Mouse (Mus musculus): ENCODE data around the gene Il18rap. TPM values are rescaled to one million over a fixed set of nuclear protein-coding genes. Genes with fewer than 3 reads are reported as not detected.

The Il18rap gene
- polyA plus RNA-seq, 1 experiment: 0.03 TPM

DNA sequence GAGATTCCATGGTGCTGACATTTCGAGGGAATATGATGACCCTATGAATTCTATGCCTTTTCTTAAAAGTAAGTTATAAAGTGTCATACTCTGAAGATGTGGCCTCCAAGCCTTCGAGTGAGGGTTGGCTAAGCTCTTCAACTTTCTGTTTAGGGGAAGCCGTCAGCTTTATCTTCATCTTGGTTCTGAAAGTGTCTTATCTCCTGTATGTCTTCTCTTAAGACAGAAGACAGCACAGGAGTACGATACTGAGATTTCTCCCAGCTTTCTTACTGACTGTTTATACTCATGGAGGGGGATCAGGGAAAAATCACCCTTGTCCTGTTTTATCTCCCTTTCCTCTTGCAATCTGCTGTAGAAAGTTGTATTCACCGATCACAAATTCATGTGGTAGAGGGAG, 40.8 kb upstream of the Il18rap start:
- Histone ChIP-seq H3K4me3 (replicated peaks; ENCODE audit: insufficient read depth, low read depth, low read length) (no peak overlapping the region), H3K27ac (ENCODE audit: insufficient read depth, low read length) (no peak overlapping the region), H3K27me3 (ENCODE audit: control insufficient read depth, insufficient read depth, low read length) (no peaks in the 10 kb centered on the region), H3K4me1 (ENCODE audit: control insufficient read depth, insufficient read depth, low read length) (no peaks in the 10 kb centered on the region)
- WGBS: 87% methylated on average over 5 of the region's 5 CpGs
- DNase-seq: no peak
- no peak for TF ChIP-seq POLR2A (IDR thresholded peaks at IDR 0.05; ENCODE audit: borderline replicate concordance, insufficient read depth, low read length)
- no peak for TF ChIP-seq CTCF (IDR thresholded peaks at IDR 0.05; ENCODE audit: borderline replicate concordance, insufficient read depth, low read depth, low read length)

DNA sequence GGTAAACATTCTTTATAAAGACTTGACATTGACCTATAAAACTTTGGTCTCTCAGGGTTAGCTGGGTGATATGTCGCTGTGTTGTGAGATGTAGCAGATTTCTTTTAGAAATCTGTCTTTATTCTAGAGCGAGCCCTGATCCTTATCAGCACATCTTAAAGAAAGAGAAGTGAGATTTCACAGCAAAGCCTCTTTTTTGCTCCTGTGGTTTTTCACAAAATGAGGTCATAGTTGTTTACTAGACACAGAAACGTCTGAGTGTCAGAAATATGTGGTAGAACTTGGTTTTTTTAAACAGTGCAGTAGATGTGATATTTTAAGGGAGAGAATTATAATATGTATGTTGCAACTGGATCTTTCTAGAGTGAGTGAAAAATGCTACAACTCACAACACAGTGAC, 39.5 kb upstream of the Il18rap start:
- 66% methylated on average over 3 of the region's 3 CpGs for whole genome bisulfite sequencing
- H3K27ac ChIP-seq (ENCODE audit: insufficient read depth, low read length): no peak overlapping the region
- no peak for DNase-seq
- no peaks in the 10 kb centered on the region for H3K4me1 ChIP-seq (ENCODE audit: control insufficient read depth, insufficient read depth, low read length)
- no peak for TF ChIP-seq CTCF (IDR thresholded peaks at IDR 0.05; ENCODE audit: borderline replicate concordance, insufficient read depth, low read depth, low read length)
- TF ChIP-seq POLR2A (IDR thresholded peaks at IDR 0.05; ENCODE audit: borderline replicate concordance, insufficient read depth, low read length): no peak
- H3K27me3 ChIP-seq (ENCODE audit: control insufficient read depth, insufficient read depth, low read length): no peaks in the 10 kb centered on the region
- no peak overlapping the region for H3K4me3 ChIP-seq (replicated peaks; ENCODE audit: insufficient read depth, low read depth, low read length)

DNA sequence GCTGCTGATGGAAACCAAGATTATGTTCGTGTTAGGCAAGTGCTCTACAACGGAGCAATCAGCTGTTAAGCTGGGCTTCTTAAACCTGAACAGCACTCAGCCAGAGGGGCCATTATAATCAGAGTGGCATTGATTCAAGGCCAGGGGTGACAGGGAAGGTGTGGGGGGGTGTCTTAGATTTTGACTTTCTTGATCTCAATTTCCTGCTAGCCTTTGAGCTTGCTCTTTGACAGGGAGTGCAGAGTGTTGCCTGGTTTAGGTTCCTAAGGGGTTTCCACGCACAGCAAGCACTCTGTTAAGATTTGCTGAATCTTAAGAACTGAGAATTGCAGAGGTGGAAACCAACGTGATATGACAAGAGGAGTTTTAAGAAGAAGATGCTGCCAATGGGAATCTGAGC, 38.4 kb upstream of the Il18rap start:
- 59% methylated on average over 4 of the region's 4 CpGs for WGBS
- no peak for TF ChIP-seq CTCF (IDR thresholded peaks at IDR 0.05; ENCODE audit: borderline replicate concordance, insufficient read depth, low read depth, low read length)
- no peak for TF ChIP-seq POLR2A (IDR thresholded peaks at IDR 0.05; ENCODE audit: borderline replicate concordance, insufficient read depth, low read length)
- DNase-seq: no peak
- Histone ChIP-seq H3K27ac (ENCODE audit: insufficient read depth, low read length) (no peak overlapping the region), H3K4me3 (replicated peaks; ENCODE audit: insufficient read depth, low read depth, low read length) (no peak overlapping the region), H3K4me1 (ENCODE audit: control insufficient read depth, insufficient read depth, low read length) (no peaks in the 10 kb centered on the region), H3K27me3 (ENCODE audit: control insufficient read depth, insufficient read depth, low read length) (no peaks in the 10 kb centered on the region)

DNA sequence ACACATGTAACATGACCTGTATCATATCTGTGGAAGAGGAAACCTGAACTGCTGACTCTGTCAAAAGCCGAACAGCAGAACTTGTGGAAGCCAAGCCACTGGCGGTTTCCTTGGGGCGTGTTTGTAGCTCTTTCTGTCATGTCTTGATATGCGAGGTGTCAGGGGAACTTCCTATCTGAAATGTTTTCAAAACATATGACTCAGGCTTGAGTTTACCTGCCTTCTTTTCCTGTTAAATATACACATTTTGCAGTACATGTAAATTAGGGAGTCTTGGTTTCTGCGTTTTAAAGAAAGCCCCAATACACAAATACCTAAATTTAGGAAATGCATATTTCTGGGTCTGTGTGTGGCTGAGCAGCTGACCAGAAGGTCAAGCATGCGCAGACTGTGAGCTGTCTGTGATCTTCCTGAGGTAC, 35.6 kb upstream of the Il18rap start:
- 86% methylated on average over 6 of the region's 6 CpGs for WGBS
- no peak overlapping the region for H3K4me3 ChIP-seq (replicated peaks; ENCODE audit: insufficient read depth, low read depth, low read length)
- no peaks in the 10 kb centered on the region for H3K27me3 ChIP-seq (ENCODE audit: control insufficient read depth, insufficient read depth, low read length)
- TF ChIP-seq CTCF (IDR thresholded peaks at IDR 0.05; ENCODE audit: borderline replicate concordance, insufficient read depth, low read depth, low read length) (no peak), POLR2A (IDR thresholded peaks at IDR 0.05; ENCODE audit: borderline replicate concordance, insufficient read depth, low read length) (no peak)
- no peak for DNase-seq
- no peaks in the 10 kb centered on the region for H3K4me1 ChIP-seq (ENCODE audit: control insufficient read depth, insufficient read depth, low read length)
- no peak overlapping the region for H3K27ac ChIP-seq (ENCODE audit: insufficient read depth, low read length)

DNA sequence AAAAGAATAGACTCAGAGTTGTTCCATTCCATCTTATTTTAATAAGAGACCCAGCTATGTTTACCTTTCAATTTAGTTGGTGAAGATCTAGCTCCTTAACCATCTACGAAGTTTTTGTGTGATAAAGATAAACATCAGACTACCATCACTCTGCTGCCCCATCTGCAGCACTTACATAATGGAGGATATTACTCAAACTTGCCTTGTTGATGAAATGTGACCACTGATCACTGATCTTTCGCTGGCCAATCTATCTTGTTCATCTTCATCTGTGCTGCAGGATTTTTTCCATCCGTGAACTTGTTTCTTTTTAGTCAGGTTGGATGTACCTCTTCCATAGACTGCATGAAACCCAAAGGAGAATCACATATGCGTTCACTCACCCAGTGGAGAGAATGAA, 20.6 kb upstream of the Il18rap start:
- no peak overlapping the region for H3K27ac ChIP-seq (ENCODE audit: insufficient read depth, low read length)
- TF ChIP-seq POLR2A (IDR thresholded peaks at IDR 0.05; ENCODE audit: borderline replicate concordance, insufficient read depth, low read length) (no peak), CTCF (IDR thresholded peaks at IDR 0.05; ENCODE audit: borderline replicate concordance, insufficient read depth, low read depth, low read length) (no peak)
- H3K27me3 ChIP-seq (ENCODE audit: control insufficient read depth, insufficient read depth, low read length): no peaks in the 10 kb centered on the region
- no peaks in the 10 kb centered on the region for H3K4me1 ChIP-seq (ENCODE audit: control insufficient read depth, insufficient read depth, low read length)
- DNase-seq: no peak
- 89% methylated on average over 4 of the region's 4 CpGs for WGBS
- H3K4me3 ChIP-seq (replicated peaks; ENCODE audit: insufficient read depth, low read depth, low read length): no peak overlapping the region

DNA sequence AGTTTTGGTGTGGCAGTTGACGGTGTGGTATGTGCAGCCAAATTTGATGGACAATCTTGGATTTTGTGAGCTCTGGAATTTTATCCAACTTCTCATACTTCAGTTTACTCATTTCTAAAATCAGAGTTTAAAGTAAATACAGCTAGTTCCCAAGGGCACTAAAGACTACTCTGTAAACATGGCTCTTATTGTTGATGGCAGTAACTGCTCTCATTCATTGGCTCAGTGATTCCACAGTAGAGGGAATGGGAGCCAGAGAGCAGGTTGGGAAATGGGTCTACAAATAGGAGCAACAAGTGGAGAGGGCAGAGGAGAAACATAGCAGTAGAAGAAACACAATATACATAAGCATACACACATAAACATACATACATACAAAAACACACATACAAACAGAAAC, 15.5 kb upstream of the Il18rap start:
- no peak for TF ChIP-seq CTCF (IDR thresholded peaks at IDR 0.05; ENCODE audit: borderline replicate concordance, insufficient read depth, low read depth, low read length)
- TF ChIP-seq POLR2A (IDR thresholded peaks at IDR 0.05; ENCODE audit: borderline replicate concordance, insufficient read depth, low read length): no peak
- DNase-seq: no peak
- Histone ChIP-seq H3K27ac (ENCODE audit: insufficient read depth, low read length) (no peak overlapping the region), H3K4me3 (replicated peaks; ENCODE audit: insufficient read depth, low read depth, low read length) (no peak overlapping the region), H3K4me1 (ENCODE audit: control insufficient read depth, insufficient read depth, low read length) (no peaks in the 10 kb centered on the region), H3K27me3 (ENCODE audit: control insufficient read depth, insufficient read depth, low read length) (no peaks in the 10 kb centered on the region)
- 96% methylated on average over 1 of the region's 1 CpGs for WGBS

DNA sequence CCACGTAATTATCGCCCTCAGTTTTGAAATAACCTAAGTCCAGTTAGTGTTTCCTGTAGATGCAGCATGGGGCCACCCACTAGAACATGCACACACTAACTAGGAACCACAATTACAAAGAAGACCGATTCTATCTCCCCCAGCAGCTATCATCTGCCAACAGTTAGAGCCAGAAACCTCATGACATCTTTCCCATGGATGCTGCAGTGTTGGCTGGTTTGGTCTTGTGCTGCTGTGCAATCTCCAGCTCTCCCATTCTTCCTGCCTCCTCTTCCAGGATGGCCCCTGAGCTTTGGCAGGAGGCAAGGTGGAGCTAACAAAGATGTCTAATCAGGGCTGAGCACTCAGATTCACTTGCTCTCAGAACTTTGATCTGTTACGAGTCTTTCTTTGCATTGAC, 14.0 kb upstream of the Il18rap start:
- DNase-seq: no peak
- H3K4me1 ChIP-seq (ENCODE audit: control insufficient read depth, insufficient read depth, low read length): no peaks in the 10 kb centered on the region
- no peaks in the 10 kb centered on the region for H3K27me3 ChIP-seq (ENCODE audit: control insufficient read depth, insufficient read depth, low read length)
- no peak for TF ChIP-seq POLR2A (IDR thresholded peaks at IDR 0.05; ENCODE audit: borderline replicate concordance, insufficient read depth, low read length)
- no peak for TF ChIP-seq CTCF (IDR thresholded peaks at IDR 0.05; ENCODE audit: borderline replicate concordance, insufficient read depth, low read depth, low read length)
- no peak overlapping the region for H3K4me3 ChIP-seq (replicated peaks; ENCODE audit: insufficient read depth, low read depth, low read length)
- no peak overlapping the region for H3K27ac ChIP-seq (ENCODE audit: insufficient read depth, low read length)
- WGBS: 87% methylated on average over 4 of the region's 4 CpGs

DNA sequence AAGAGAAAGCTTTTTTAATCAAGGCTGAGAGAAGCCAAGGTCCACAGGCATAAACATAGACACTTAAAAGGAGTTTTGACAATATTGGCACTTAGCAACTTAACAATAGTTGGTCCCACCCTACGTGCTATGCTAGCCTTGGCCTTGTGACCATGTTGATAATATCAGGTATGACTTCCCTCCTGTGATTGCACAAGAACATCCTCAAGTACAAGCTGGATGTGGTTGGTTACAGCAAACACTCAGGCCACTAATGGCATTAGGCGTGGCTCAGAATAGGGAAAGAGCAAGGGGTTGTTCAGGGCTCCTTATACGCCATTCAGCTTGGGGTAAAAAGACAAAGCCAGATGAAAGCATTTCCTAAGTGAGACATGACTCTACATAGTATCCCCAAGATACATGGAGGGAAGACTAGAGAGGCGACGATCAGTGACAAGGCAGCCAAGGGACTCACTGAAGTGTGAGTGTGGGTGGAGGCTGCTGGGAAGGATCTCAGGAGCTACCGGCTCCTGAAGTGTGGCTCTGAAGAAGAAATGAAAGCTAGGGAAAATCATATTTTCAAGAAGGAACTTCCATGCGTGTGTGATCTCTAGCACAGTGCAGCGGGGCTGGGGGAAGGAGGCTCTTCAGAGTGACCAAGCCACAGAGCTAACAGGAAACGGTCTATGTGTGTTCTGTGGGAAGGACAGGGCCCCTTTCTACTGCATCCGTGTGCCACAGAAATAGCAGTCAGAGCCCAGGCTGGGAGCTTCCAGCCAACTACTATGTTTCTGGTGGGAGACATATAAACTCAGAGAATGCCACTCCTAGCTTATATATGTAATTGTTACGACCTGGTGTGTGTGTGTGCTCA, 13.4 kb upstream of the Il18rap start:
- Histone ChIP-seq H3K4me3 (replicated peaks; ENCODE audit: insufficient read depth, low read depth, low read length) (no peak overlapping the region), H3K27me3 (ENCODE audit: control insufficient read depth, insufficient read depth, low read length) (no peaks in the 10 kb centered on the region), H3K4me1 (ENCODE audit: control insufficient read depth, insufficient read depth, low read length) (no peaks in the 10 kb centered on the region), H3K27ac (ENCODE audit: insufficient read depth, low read length) (no peak overlapping the region)
- no peak for DNase-seq
- 88% methylated on average over 11 of the region's 11 CpGs for WGBS
- TF ChIP-seq POLR2A (IDR thresholded peaks at IDR 0.05; ENCODE audit: borderline replicate concordance, insufficient read depth, low read length) (no peak), CTCF (IDR thresholded peaks at IDR 0.05; ENCODE audit: borderline replicate concordance, insufficient read depth, low read depth, low read length) (no peak)

Data from cerebellum, adult 2 months (tissue).